Mouse (Mus musculus) heart, adult 2 months (tissue): ENCODE measurements at regions not wholly inside any gene's neighbourhood (a gene's known extent, or its start where the extent isn't known, plus 50 kb on each side); places are given as distances from the start of the nearest gene placed in this dataset.

Experiments
- DNase-seq, 2 experiments: peaks; one replicate each; pipeline ENCODE4 v3.0.0; 2021
- H3K27ac ChIP-seq: fragments of 200-600 bp; 2 replicates; pipeline ENCODE4 v1.8.1; 2022
- H3K27me3 ChIP-seq: fragments of 200-500 bp; 2 replicates; pipeline ENCODE4 v1.6.1; 2012; ENCODE audit warnings: mild to moderate bottlenecking, low read length, inconsistent platforms, mixed read lengths; ENCODE audit not compliant: control insufficient read depth, insufficient read depth
- H3K36me3 ChIP-seq: fragments of 200-500 bp; 2 replicates; pipeline ENCODE4 v1.6.1; 2012; ENCODE audit warnings: low read length, inconsistent platforms; ENCODE audit not compliant: control insufficient read depth, insufficient read depth
- H3K4me1 ChIP-seq: fragments of 200-500 bp; 2 replicates; pipeline ENCODE4 v1.6.1; 2011; ENCODE audit warnings: low read length; ENCODE audit not compliant: control insufficient read depth, insufficient read depth
- H3K4me3 ChIP-seq: fragments of 200-600 bp; 2 replicates; pipeline ENCODE4 v1.8.1; 2022
- H3K79me2 ChIP-seq: fragments of 200-500 bp; replicated peaks from 2 replicates; pipeline ENCODE4 v1.6.1; 2012; ENCODE audit warnings: mild to moderate bottlenecking, inconsistent platforms, low read length, moderate library complexity, mixed read lengths; ENCODE audit not compliant: control insufficient read depth, insufficient read depth
- H3K9ac ChIP-seq: fragments of 200-500 bp; 2 replicates; pipeline ENCODE4 v1.6.1; 2012; ENCODE audit warnings: low read depth, mild to moderate bottlenecking, control low read depth, inconsistent platforms, low read length, mixed read lengths
- CTCF ChIP-seq: fragments of 200-600 bp; IDR thresholded peaks from 2 replicates; pipeline ENCODE4 v1.8.1; 2022; ENCODE audit warnings: antibody characterized with exemption, mild to moderate bottlenecking, moderate library complexity
- EP300 ChIP-seq: fragments of 200-500 bp; IDR thresholded peaks from 2 replicates; pipeline ENCODE4 v1.6.1; 2011; ENCODE audit warnings: low read depth, low read length, control low read depth; ENCODE audit not compliant: insufficient read depth
- POLR2A ChIP-seq: fragments of 200-500 bp; IDR thresholded peaks from 2 replicates; pipeline ENCODE4 v1.6.1; 2011; ENCODE audit warnings: mild to moderate bottlenecking, low read depth, low read length, control low read depth; ENCODE audit not compliant: insufficient read depth
- WGBS: fragments of 180-500 bp; shearing (Covaris S2); methylation state at CpG from one replicate; pipeline ENCODE4 v1.1.7; 2018; 5-methylcytosine and 5-hydroxymethylcytosine counted together
- intact Hi-C: fragments of 180-260 bp; cut with DNase I; formaldehyde crosslinking; loops from one replicate; pipeline ENCODE4 v1.15.1; 2025

DNA sequence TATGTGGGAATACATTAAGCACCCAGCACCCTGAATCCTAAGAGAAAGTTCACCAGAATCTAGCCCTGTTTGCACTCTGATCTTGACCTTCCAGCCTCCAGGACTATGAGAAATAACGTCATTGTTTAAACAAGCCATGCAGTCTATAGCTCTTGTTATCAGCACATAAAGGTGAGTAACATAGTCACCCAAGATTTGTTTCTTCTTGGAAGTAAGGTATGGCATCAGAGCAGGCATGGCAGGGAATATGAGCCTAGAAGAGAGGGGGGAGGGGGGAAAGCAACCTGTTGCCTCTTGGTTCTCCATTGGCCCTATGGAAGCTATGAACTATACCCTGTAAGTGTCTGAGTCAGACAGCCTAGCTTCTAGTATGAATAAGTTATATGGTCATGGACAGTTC is 89.8 kb upstream of the Ppp1r12a start:
- Histone ChIP-seq H3K9ac (no peak overlapping the region), H3K27ac (no peak overlapping the region), H3K79me2 (no peaks in the 10 kb centered on the region), H3K36me3 (peaks cover 2% of the 10 kb centered on the region), H3K4me3 (no peak overlapping the region), H3K4me1 (peaks cover 3% of the 10 kb centered on the region), H3K27me3 (no peaks in the 10 kb centered on the region)
- no peak for TF ChIP-seq CTCF
- no peak for TF ChIP-seq POLR2A
- TF ChIP-seq EP300 = no peak
- intact Hi-C loops = no loop called here
- WGBS = 81% methylated on average over 1 of the region's 1 CpGs
- no peak for DNase-seq

DNA sequence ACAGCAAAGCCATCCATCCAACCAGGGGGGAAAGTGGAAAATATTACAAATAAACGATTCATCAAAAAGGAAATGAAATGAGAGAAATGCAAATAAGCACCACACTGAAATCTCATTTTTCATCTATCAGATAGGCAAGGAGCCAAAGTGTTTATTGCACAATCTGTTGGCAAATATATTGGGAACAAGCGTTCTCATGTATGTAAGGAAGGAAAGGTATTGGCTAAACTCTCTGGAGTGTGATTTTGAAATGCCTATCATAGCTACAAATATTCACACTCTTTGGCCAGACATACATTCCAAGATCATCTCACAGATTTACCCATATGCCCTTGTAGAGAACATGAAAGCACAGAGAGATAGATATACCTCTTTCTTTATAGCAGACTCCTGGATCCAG is 90.6 kb upstream of the Ppp1r12a start:
- Histone ChIP-seq H3K4me1 (peaks cover 3% of the 10 kb centered on the region), H3K9ac (no peak overlapping the region), H3K27ac (no peak overlapping the region), H3K4me3 (no peak overlapping the region), H3K36me3 (peaks cover 2% of the 10 kb centered on the region), H3K27me3 (no peaks in the 10 kb centered on the region), H3K79me2 (no peaks in the 10 kb centered on the region)
- intact Hi-C loops = no loop called here
- 51% methylated on average over 2 of the region's 2 CpGs for WGBS
- TF ChIP-seq POLR2A = no peak
- TF ChIP-seq EP300 = no peak
- no peak for TF ChIP-seq CTCF
- no peak for DNase-seq

DNA sequence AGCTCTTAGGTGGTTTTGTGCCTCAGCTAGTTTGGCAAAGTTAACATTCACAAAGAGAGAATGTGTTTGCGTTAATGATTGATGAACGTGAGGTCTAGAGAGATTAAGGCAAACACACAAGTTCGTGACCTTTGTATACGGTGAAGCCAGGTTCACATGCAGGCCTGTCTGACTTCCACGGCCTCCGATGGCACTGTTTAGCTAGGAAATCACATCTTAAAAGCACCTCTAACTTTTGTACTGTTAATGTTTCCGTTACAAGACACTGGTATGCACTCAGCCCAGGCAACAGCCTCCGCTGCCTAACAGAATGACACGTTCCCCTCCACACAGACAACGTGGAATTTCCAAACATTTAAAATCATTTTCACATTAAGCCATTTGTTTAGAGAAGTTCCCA is 94.3 kb upstream of the Ppp1r12a start:
- Histone ChIP-seq H3K27ac (no peak overlapping the region), H3K36me3 (no peaks in the 10 kb centered on the region), H3K4me3 (no peak overlapping the region), H3K79me2 (no peaks in the 10 kb centered on the region), H3K9ac (no peak overlapping the region), H3K4me1 (no peaks in the 10 kb centered on the region), H3K27me3 (no peaks in the 10 kb centered on the region)
- WGBS = 76% methylated on average over 10 of the region's 10 CpGs
- DNase-seq = no peak
- intact Hi-C loops = no loop called here
- no peak for TF ChIP-seq POLR2A
- TF ChIP-seq CTCF = no peak
- no peak for TF ChIP-seq EP300

DNA sequence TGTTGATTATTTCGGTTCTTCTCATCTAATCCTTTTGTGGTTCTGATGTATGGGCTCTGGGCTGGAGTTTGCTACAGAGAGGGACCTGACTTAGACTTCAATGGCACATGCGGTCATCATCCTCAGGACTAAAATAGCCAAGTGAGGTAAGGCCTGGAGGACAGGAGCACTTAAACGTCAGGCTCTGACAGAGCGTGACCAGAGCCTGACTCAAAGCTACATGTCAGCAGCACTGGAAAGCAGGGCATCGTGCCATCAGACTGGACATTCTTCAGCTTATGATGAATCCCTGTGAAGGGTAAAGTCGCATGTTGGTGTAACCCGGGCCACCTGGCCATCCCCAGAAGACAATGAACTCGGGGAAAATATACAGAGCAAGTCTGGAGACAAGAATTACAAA is 95.8 kb upstream of the Ppp1r12a start:
- Histone ChIP-seq H3K27me3 (no peaks in the 10 kb centered on the region), H3K4me3 (no peak overlapping the region), H3K79me2 (no peaks in the 10 kb centered on the region), H3K36me3 (no peaks in the 10 kb centered on the region), H3K4me1 (no peaks in the 10 kb centered on the region), H3K9ac (no peak overlapping the region), H3K27ac (no peak overlapping the region)
- DNase-seq = peak in 1 of 2 experiments; percentile 44
- TF ChIP-seq EP300 (peak; percentile 57; the same call in 1 of the 2 replicates), CTCF (no peak), POLR2A (no peak)
- intact Hi-C loops = no loop called here
- WGBS = 63% methylated on average over 8 of the region's 8 CpGs

DNA sequence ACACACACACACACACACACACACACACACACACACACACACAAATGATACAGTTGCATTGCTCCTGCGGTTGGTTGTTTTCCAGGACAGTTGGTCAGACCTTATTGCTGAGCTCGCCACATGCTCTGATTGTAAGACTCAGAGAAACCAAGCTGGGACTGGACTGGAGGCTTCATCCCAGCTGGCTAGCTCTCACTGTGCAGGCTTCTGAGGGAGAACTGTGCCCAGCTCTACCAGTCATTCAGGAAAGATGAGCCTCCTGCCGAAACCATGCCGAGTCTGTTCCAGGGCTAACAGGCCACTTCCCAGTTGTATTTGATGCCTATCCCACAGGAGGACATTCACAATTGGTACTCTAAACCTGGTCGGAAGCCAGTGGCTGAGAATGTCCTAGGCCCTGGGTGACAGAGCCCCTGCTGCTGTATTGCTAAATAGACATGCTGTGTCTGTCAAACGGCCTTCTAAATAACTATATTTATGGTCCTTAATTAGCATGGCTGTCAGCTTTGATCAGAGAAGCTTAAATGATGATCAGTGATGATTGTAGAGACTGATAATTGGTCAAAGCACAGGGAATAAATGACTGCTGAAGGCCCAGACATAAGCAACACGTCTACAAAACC is 100.1 kb upstream of the Ppp1r12a start:
- Histone ChIP-seq H3K9ac (no peak overlapping the region), H3K27me3 (no peaks in the 10 kb centered on the region), H3K4me1 (no peaks in the 10 kb centered on the region), H3K36me3 (no peaks in the 10 kb centered on the region), H3K4me3 (no peak overlapping the region), H3K27ac (no peak overlapping the region), H3K79me2 (no peaks in the 10 kb centered on the region)
- DNase-seq = no peak
- TF ChIP-seq EP300 (no peak), POLR2A (no peak), CTCF (no peak)
- intact Hi-C loops = no loop called here
- WGBS = 78% methylated on average over 7 of the region's 7 CpGs

DNA sequence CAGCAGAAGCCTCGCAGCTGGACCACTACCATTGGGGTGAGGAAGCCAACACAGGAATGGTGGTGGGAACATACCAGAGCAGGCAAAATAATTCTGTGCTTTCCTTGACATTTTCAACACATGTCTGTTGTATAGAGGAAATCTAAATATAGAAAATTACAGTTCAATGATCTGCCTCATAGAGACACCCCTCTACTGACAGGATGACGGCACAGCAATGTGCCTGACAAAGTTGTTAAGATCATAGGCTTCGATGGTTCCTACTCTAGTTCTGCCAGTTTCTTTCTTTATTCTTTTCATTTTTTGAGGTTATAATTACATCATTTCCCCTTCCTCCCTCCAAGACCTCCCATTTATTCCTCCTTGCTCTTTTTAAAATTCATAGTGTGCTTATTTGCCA is 101.4 kb upstream of the Ppp1r12a start:
- Histone ChIP-seq H3K27me3 (no peaks in the 10 kb centered on the region), H3K4me3 (no peak overlapping the region), H3K27ac (no peak overlapping the region), H3K9ac (no peak overlapping the region), H3K36me3 (no peaks in the 10 kb centered on the region), H3K79me2 (no peaks in the 10 kb centered on the region), H3K4me1 (no peaks in the 10 kb centered on the region)
- intact Hi-C loops = no loop called here
- no peak for DNase-seq
- peak; percentile 18; the same call in 1 of the 2 replicates for TF ChIP-seq CTCF
- no peak for TF ChIP-seq EP300
- WGBS = 43% methylated on average over 3 of the region's 3 CpGs

DNA sequence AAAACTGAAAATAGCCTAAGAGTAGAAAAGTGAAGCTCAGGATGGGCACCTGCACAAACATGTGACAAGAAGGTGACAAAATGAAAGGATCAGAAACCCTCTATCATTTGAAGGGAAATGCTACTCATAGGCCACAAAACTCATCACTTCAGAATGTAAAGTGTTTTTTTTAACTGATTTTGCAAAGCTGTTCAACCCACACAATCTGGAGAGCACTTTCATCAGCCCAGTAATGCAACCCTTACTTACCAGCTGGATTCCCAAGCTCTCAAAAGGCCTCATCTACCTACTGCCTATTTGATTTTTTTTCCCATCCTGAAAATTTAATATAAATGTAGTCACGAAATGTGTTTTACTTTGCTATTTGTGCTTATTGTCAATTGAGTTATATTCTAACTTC is 110.4 kb upstream of the Ppp1r12a start:
- Histone ChIP-seq H3K9ac (no peak overlapping the region), H3K4me1 (no peaks in the 10 kb centered on the region), H3K36me3 (no peaks in the 10 kb centered on the region), H3K27ac (no peak overlapping the region), H3K79me2 (no peaks in the 10 kb centered on the region), H3K27me3 (no peaks in the 10 kb centered on the region), H3K4me3 (no peak overlapping the region)
- no peak for TF ChIP-seq CTCF
- DNase-seq = no peak
- WGBS = 98% methylated on average over 1 of the region's 1 CpGs
- intact Hi-C loops = no loop called here
